ENCODE assay signal across 18 mouse cellular contexts in genomic region chr4:88243834-88244233, GRCm38 (mm10).
DNase-seq lines count a peak whose midpoint lies in the region; ATAC-seq and TF ChIP-seq lines count a peak whose summit lies in the region.
"Had no signal": no experiment of that assay in that cellular context is flagged by ENCODE, and none has a peak within 500 bp of the region (broad histone marks: within the 10 kb centered on the region; RNA-seq: fewer than 3 reads in every experiment).

No protein-coding gene starts in this region.

- intact Hi-C loops in gastrocnemius, adult 2 months (cut with DNase I): no loop called here
- intact Hi-C loops in gastrocnemius, postnatal 36 days (cut with DNase I): no loop called here

- H3K9me3 ChIP-seq in lung, postnatal 0 days (ENCODE audit: low read length): no peaks in the 10 kb centered on the region
- H3K9me3 ChIP-seq: forebrain, embryonic 10.5 days; G1E; hindbrain, embryonic 12.5 days; kidney, embryonic 15.5 days; lung, embryonic 15.5 days; midbrain, embryonic 12.5 days had no signal

- WGBS in lung, postnatal 0 days: 92% methylated on average over 2 of the region's 2 CpGs

- H3K4me2 ChIP-seq in lung, postnatal 0 days (replicated peaks; ENCODE audit: low read depth, low read length): no peak overlapping the region
- H3K4me2 ChIP-seq: hindbrain, embryonic 12.5 days; kidney, embryonic 15.5 days; lung, embryonic 15.5 days; midbrain, embryonic 12.5 days had no signal

- peak; percentile 16; the same call in 1 of the 2 replicates for TF ChIP-seq CTCF in gastrocnemius, adult 2 months (IDR thresholded peaks at IDR 0.05)
- peak; percentile 27 for TF ChIP-seq CTCF in lung, postnatal 0 days (IDR thresholded peaks at IDR 0.05)
- TF ChIP-seq CTCF in Patski (IDR thresholded peaks at IDR 0.05): peak; percentile 37

- CTCF ChIA-PET in Patski (lab: Charles Lee): interaction anchor here (1.9 kb wide), 1 partner anchor 21 kb away, joined by 5 read pairs; no protein-coding TSS in a partner anchor

- H3K27me3 ChIP-seq in lung, postnatal 0 days (replicated peaks; ENCODE audit: insufficient read depth, low read length): no peaks in the 10 kb centered on the region
- no peaks in the 10 kb centered on the region for H3K27me3 ChIP-seq in Patski
- H3K27me3 ChIP-seq: hindbrain, embryonic 12.5 days; kidney, embryonic 15.5 days; lung, embryonic 15.5 days; midbrain, embryonic 12.5 days had no signal

- H3K4me3 ChIP-seq in gastrocnemius, adult 2 months: no peak overlapping the region
- no peak overlapping the region for H3K4me3 ChIP-seq in lung, postnatal 0 days (ENCODE audit: low read depth, low read length)
- H3K4me3 ChIP-seq: forebrain, embryonic 10.5 days; hindbrain, embryonic 12.5 days; kidney, embryonic 15.5 days; lung, embryonic 15.5 days; midbrain, embryonic 12.5 days had no signal

- H3K36me3 ChIP-seq in lung, postnatal 0 days (ENCODE audit: insufficient read depth, low read length): no peaks in the 10 kb centered on the region
- H3K36me3 ChIP-seq: forebrain, embryonic 10.5 days; hindbrain, embryonic 12.5 days; kidney, embryonic 15.5 days; lung, embryonic 15.5 days; midbrain, embryonic 12.5 days had no signal

- no peak for ATAC-seq in lung, postnatal 0 days
- ATAC-seq in Patski: no peak
- ATAC-seq in monocyte, adult 5-6 weeks (replicated peaks; ENCODE audit: insufficient number of reproducible peaks, low FRiP score, low TSS enrichment, poor library complexity, severe bottlenecking): no peak
- ATAC-seq: inflammation-experienced regulatory T-cells, adult 6 months had no signal

- in situ Hi-C loops in Patski (cut with MboI; ENCODE audit: low pct_unique_long_range_greater_than_20kb): no loop called here

- no peak overlapping the region for H3K27ac ChIP-seq in gastrocnemius, adult 2 months
- H3K27ac ChIP-seq in lung, postnatal 0 days (ENCODE audit: low read length): no peak overlapping the region
- H3K27ac ChIP-seq: forebrain, embryonic 10.5 days; hindbrain, embryonic 12.5 days; kidney, embryonic 15.5 days; liver, embryonic 14.5 days; lung, embryonic 15.5 days; midbrain, embryonic 12.5 days had no signal

- DNase-seq in gastrocnemius, adult 2 months: no peak
- DNase-seq in gastrocnemius, postnatal 36 days: no peak
- no peak for DNase-seq in lung, postnatal 0 days (ENCODE audit: low spot score)
- DNase-seq in lung, postnatal 4 days: no peak
- no peak for DNase-seq in Patski (ENCODE audit: low read depth, low spot score)
- DNase-seq in embryo, embryonic 9.5 days (ENCODE audit: extremely low spot score): no peak
- DNase-seq: cerebellum, postnatal 36 days; gastrocnemius, postnatal 14 days; right cerebral cortex, postnatal 14 days had no signal

- POLR2A ChIA-PET in Patski (lab: Charles Lee): no interaction called here

- H3K4me1 ChIP-seq in lung, postnatal 0 days (ENCODE audit: insufficient read depth, low read depth, low read length): no peaks in the 10 kb centered on the region
- H3K4me1 ChIP-seq: kidney, embryonic 15.5 days; lung, embryonic 15.5 days had no signal

- H3K9ac ChIP-seq in lung, postnatal 0 days (replicated peaks; ENCODE audit: low read depth): no peak overlapping the region
- H3K9ac ChIP-seq: hindbrain, embryonic 12.5 days; kidney, embryonic 15.5 days; liver, embryonic 14.5 days; lung, embryonic 15.5 days; midbrain, embryonic 12.5 days had no signal

- no peak for TF ChIP-seq EP300 in lung, postnatal 0 days (IDR thresholded peaks at IDR 0.05)
